Mouse (Mus musculus) v-Abl transformed pro-B cells (cell line): ENCODE measurements around the gene Gemin7.
"Not testable (repeated sequence)": the region's sequence is repeated elsewhere in the genome, so short reads cannot be mapped to it uniquely, and the experiment has no call there.

ENCODE experiments used
- in situ Hi-C, 2 experiments: fragments of 400-800 bp; cut with MboI; formaldehyde crosslinking; loops; one replicate each; pipeline ENCODE4 v1.15.1; 2025; ENCODE audit not compliant: unreplicated experiment in 2 of 2

Gemin7 gene

GRCm38 (mm10) chr7:19577141-19577852 lies at the start of gene Gemin7, which contains the start of gene Zfp296:
Gemin7 (minus strand) TSS chr7:19577595.
Zfp296 (plus strand) TSS chr7:19577287.
- in situ Hi-C loops, result loop anchor here in 1 of 2 experiments (5.0 kb wide), 1 partner anchor 70 kb away; the partner anchor contains the start of genes Bloc1s3 and Trappc6a

GRCm38 (mm10) chr7:19623433-19623832 lies 46.0 kb upstream of the Gemin7 start:
- in situ Hi-C loops, result no loop called here

GRCm38 (mm10) chr7:19622241-19622640 lies 44.8 kb upstream of the Gemin7 start:
- in situ Hi-C loops, result no loop called here

DNA sequence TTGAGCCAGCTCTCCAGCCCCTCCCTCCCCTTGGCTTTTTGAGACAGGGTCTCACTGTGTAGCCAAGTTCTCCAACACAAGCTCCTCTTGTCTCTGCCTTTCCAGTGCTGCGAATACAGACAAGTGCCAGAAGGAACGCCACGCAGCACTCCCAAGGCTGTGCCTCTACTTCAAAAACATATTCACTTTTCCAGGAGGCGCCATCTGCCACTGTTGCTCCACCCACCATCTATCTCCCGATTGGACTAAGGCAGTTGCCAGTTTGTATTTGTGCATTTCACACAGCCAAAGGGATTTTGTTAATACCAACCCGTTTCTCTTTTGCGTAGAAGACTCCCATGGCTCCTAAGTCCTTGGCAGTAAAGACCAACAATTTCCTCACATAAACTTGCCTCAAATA lies 43.4 kb upstream of the Gemin7 start:
- in situ Hi-C loops, result no loop called here

GRCm38 (mm10) chr7:19619004-19619801 lies 41.8 kb upstream of the Gemin7 start:
- in situ Hi-C loops, result loop anchor here in 1 of 2 experiments (10.0 kb wide), 1 partner anchor 114 kb away; the partner anchor contains the start of genes Bloc1s3 and Trappc6a

- in situ Hi-C loops, result loop anchor here in 1 of 2 experiments (10.0 kb wide), 1 partner anchor 110 kb away; the partner anchor contains the start of genes Bloc1s3 and Trappc6a
Measured at GRCm38 (mm10) chr7:19615036-19615577, 37.7 kb upstream of the Gemin7 start.

DNA sequence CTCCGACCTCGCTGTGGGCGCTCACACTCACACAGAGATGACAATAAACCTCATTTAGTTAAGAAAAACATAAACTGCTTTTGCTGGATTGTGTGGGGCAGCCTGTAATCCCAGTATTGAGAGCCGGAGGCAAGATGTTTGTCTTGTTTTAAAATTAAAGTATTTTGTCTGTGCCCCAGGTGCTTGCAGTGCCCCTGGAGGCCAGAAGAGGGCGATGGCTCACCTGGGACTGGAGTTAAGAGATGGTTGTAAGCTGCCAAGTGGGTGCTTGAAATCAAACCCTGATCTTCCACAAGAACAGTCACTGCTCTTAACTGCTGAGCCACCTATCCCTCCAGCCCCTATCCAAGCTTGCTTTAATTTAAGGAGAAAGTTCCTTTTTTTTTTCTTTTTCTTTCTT lies 33.6 kb upstream of the Gemin7 start:
- in situ Hi-C loops, result loop anchor here in 1 of 2 experiments (10.0 kb wide), 1 partner anchor 106 kb away; the partner anchor contains the start of genes Bloc1s3 and Trappc6a

- in situ Hi-C loops, result loop anchor here in 1 of 2 experiments (10.0 kb wide), 1 partner anchor 105 kb away; the partner anchor contains the start of genes Bloc1s3 and Trappc6a
Measured at GRCm38 (mm10) chr7:19609641-19610332, 32.4 kb upstream of the Gemin7 start.

GRCm38 (mm10) chr7:19607291-19607690 lies 29.9 kb upstream of the Gemin7 start:
- in situ Hi-C loops, result no loop called here

DNA sequence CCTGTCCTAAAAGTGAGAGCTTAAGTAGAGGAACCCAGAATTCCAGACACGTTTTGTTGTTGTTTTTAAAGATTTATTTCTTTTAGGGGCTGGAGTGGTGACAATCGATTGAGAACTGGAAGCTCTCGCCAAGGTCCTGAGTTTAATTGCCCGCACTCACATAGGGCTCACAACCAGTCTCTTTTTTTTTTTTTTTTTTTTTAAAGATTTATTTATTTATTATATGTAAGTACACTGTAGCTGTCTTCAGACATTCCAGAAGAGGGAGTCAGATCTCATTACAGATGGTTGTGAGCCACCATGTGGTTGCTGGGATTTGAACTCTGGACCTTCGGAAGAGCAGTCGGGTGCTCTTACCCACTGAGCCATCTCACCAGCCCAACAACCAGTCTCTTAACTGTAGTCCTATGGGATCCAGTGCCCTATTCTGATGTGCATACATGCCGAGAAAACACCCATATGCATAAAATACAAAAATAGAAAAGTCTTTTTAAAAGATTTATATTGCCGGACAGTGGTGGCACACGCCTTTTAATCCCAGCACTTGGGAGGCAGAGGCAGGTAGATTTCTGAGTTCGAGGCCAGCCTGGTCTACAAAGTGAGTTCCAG lies 27.3 kb upstream of the Gemin7 start:
- in situ Hi-C loops, result not testable (repeated sequence)

- in situ Hi-C loops, result no loop called here
Measured at GRCm38 (mm10) chr7:19603849-19604605, 26.6 kb upstream of the Gemin7 start, which contains the start of gene Clasrp. Clasrp (minus strand) TSS chr7:19604486.

GRCm38 (mm10) chr7:19603055-19603454 lies 25.7 kb upstream of the Gemin7 start:
- in situ Hi-C loops, result no loop called here

DNA sequence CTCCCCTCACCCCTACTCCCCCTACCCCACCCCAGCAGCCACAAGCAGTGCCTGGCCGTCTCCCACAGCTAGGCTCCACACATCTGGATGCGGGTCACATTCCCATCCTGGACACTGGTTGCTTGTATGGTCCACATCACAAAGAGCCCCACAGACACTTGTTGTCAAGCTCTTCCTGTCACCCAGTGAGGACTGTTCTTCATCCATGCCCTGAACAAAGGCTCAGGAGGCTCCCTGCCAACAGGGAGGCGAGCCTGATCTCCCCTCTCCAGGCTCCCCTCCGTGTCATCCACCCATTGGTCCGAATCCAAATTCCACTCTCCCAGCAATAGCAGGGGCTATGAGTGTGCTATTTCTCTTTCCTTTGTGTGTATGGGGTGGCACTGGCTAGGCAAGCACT lies 23.2 kb upstream of the Gemin7 start:
- in situ Hi-C loops, result no loop called here

- in situ Hi-C loops, result loop anchor here (5.0 to 10.0 kb wide), 4 partner anchors 74 to 202 kb away; partner anchors contain the start of genes Cblc (in 1 of the 2) and Clptm1 (in 1 of the 2)
Measured at GRCm38 (mm10) chr7:19593061-19593730, 15.8 kb upstream of the Gemin7 start.

DNA sequence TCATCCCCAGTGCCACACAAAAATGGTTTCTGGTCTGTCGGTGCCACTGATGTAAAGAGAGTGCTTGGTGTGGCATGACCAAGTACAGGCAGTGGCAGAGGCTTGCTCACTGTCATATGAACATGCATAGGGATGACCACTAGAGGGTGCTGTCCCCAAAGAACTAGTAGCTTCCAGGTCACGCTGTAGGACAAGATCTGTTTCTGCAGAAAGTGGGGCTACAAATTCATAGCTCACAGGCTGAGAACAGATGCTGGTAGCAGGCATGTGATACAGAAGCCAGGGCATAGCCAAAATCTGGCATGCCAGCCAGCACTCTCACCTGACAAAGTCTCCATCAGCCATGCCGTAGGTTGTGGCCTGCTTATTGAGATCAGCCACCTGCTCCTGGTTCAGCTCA lies 12.5 kb upstream of the Gemin7 start:
- in situ Hi-C loops, result loop anchor here (5.0 to 10.0 kb wide), 5 partner anchors 77 to 205 kb away; partner anchors contain the start of genes Cblc (in 1 of the 2) and Clptm1 (in 1 of the 2)

- in situ Hi-C loops, result loop anchor here in 1 of 2 experiments (5.0 kb wide), 1 partner anchor 87 kb away; no protein-coding TSS in a partner anchor
Measured at GRCm38 (mm10) chr7:19589207-19589606, 11.8 kb upstream of the Gemin7 start.

- in situ Hi-C loops, result loop anchor here in 1 of 2 experiments (5.0 kb wide), 1 partner anchor 84 kb away; no protein-coding TSS in a partner anchor
Measured at GRCm38 (mm10) chr7:19586269-19586668, 8.9 kb upstream of the Gemin7 start.

DNA sequence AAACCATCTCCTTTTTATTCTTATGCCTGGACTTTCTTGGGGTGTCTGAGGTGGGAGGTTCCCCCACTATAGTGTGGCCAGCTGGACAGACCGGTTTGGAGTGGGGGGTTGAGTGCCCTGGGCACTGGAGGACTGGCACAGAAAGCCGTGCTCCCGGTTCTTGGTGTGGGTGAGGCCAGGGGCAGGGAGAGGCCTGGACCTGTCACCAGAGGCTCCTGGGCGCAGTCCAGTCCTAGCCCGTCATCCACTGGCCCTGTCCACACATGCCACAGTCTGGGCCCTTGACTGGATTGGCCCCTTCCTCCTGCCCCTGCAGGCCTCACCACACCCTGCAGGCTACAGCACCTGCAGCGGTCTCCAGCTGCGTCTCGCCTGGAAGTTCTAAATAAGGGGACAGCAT lies 3.2 kb upstream of the Gemin7 start:
- in situ Hi-C loops, result no loop called here
